Mouse (Mus musculus) heart, postnatal 0 days (tissue): ENCODE data around the gene Slc4a7.

Experiments
- CTCF ChIP-seq: IDR thresholded peaks from 2 replicates; pipeline ENCODE4 v1.5.1; 2016; ENCODE audit warnings: antibody characterized with exemption, control low read depth, low read depth
- EP300 ChIP-seq: IDR thresholded peaks from 2 replicates; pipeline ENCODE4 v1.6.1; 2016; ENCODE audit warnings: antibody characterized with exemption, low read depth

DNA sequence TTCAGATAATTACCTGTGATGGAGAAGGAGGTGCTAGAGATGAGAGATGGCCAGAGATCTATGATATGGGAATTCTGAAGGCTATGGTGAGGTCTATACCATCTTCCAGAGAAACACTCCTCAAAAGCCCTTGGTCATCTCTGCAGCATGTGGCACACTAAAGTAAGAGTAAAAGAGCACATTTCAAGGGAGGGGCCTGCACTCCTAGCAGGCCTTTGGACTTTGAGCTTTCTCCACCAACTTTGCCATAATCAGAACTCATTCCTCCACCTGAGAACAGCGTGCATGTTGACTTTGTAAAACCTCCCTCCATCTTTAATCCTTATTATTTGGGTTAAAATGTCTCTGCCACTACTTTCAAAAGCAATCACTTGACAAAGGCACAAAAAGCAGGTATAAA is 31.5 kb upstream of the Slc4a7 start:
- no peak for TF ChIP-seq CTCF
- no peak for TF ChIP-seq EP300
